Mouse (Mus musculus): ENCODE data around the gene Hbq1a. TPM values are rescaled to one million over a fixed set of nuclear protein-coding genes. Genes with fewer than 3 reads are reported as not detected.
A peak's percentile ranks its signal among the peaks of the same experiment; 100 is the strongest.
"Not testable (repeated sequence)": the region's sequence is repeated elsewhere in the genome, so short reads cannot be mapped to it uniquely, and the experiment has no call there.

Gene Hbq1a
- polyA plus RNA-seq, 1 experiment, result not detected

DNA sequence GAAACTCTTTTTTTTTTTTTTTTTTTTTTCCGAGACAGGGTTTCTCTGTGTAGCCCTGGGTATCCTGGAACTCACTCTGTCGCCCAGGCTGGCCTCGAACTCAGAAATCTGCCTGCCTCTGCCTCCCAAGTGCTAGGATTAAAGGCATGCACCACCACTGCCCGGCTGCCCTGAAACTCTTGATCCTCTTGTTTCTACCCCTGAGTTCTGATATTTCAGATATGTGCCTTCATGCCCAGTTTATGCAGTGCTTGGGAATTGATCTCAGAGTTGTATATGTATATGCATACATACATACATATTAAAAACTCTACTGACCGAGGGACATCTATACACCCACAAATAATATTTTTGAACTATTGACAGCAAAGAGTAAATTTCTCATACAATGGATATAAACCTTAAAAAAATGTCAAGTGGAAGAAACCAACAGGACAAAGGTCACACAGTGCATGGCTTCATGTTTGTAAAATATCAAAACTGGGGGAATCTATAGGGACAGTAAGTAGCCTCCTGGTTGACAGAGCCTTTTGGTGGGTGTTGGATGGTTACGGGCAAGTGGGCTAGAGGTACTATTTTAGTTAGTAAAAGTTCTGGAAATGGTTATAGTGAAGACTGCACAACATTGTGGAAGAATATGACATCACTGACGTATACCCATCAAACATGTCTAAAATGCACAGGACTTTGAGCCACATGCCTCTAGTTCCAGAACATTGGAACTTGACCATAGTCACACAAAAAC, 14.7 kb upstream of the Hbq1a start:
- H3K4me3 ChIP-seq (replicated peaks), result no peak overlapping the region
- H3K27me3 ChIP-seq (replicated peaks), result peaks cover 43% of the 10 kb centered on the region
- H3K9me3 ChIP-seq, result no peaks in the 10 kb centered on the region
- no peak for TF ChIP-seq GATA1 (IDR thresholded peaks at IDR 0.05; ENCODE audit: borderline replicate concordance, low read length)
- no peak for TF ChIP-seq FLI1 (IDR thresholded peaks at IDR 0.05; ENCODE audit: low read length)
- H3K36me3 ChIP-seq (replicated peaks; ENCODE audit: low read length), result no peaks in the 10 kb centered on the region
- peaks cover 19% of the 10 kb centered on the region for H3K4me1 ChIP-seq

DNA sequence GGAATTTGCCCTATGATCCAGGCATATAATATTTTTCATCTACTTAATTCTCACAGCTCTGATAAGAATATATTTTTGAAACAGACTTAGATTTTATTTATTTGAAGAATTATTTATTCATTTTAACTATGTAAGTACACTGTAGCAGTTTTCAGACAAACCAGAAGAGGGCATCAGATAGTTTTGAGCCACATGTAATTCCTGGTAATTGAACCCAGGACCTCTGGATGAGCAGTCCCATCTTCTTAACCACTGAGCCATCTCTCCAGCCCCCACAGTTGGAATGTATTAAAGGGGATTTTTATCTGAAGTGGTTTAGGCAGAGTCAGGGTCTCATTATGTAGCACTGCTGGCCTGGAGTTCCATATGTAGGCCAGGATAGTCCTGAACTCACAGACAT, 14.0 kb upstream of the Hbq1a start:
- Histone ChIP-seq H3K27me3 (replicated peaks) (peaks cover 38% of the 10 kb centered on the region), H3K4me1 (peaks cover 19% of the 10 kb centered on the region)
- H3K36me3 ChIP-seq (replicated peaks; ENCODE audit: low read length); H3K4me3 ChIP-seq (replicated peaks); H3K9me3 ChIP-seq: not testable (repeated sequence)

- Histone ChIP-seq H3K27me3 (replicated peaks) (peaks cover 33% of the 10 kb centered on the region), H3K4me3 (replicated peaks) (peak within 1 kb of the TSS; percentile 87), H3K4me1 (peaks cover 19% of the 10 kb centered on the region)
- H3K36me3 ChIP-seq (replicated peaks; ENCODE audit: low read length); H3K9me3 ChIP-seq: not testable (repeated sequence)
Measured at GRCm38 (mm10) chr11:32286695-32287492, 13.0 kb upstream of the Hbq1a start, which contains the start of gene Hbq1b. Gene Hbq1b (plus strand): TSS chr11:32286965.

- no peaks in the 10 kb centered on the region for H3K9me3 ChIP-seq
- peaks cover 35% of the 10 kb centered on the region for H3K27me3 ChIP-seq (replicated peaks)
- peak overlapping the region; percentile 85 for H3K4me3 ChIP-seq (replicated peaks)
- H3K4me1 ChIP-seq, result peaks cover 23% of the 10 kb centered on the region
- H3K36me3 ChIP-seq (replicated peaks; ENCODE audit: low read length), result no peaks in the 10 kb centered on the region
- no peak for TF ChIP-seq GATA1 (IDR thresholded peaks at IDR 0.05; ENCODE audit: borderline replicate concordance, low read length)
- TF ChIP-seq FLI1 (IDR thresholded peaks at IDR 0.05; ENCODE audit: low read length), result no peak
Measured at GRCm38 (mm10) chr11:32287493-32287825, 12.4 kb upstream of the Hbq1a start.

DNA sequence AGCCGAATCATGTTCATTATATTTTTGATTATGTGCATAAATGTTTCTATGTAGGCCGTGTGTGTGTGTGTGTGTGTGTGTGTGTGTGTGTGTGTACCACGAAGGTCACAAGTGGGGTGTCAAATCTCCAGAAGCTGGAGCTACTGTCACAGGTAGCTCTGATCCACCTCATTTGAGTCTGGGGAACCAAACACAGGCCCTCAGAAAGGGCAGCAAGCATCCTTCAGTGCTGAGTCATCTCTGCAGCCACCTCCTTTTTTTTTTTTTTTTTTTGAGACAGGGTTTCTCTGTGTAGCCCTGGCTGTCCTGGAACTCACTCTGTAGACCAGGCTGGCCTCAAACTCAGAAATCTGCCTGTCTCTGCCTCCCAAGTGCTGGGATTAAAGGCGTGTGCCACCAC, 7.0 kb upstream of the Hbq1a start:
- Histone ChIP-seq H3K27me3 (replicated peaks) (peaks cover 41% of the 10 kb centered on the region), H3K4me1 (peaks cover 24% of the 10 kb centered on the region)
- not testable (repeated sequence) for H3K9me3 ChIP-seq; H3K36me3 ChIP-seq (replicated peaks; ENCODE audit: low read length); H3K4me3 ChIP-seq (replicated peaks)

DNA sequence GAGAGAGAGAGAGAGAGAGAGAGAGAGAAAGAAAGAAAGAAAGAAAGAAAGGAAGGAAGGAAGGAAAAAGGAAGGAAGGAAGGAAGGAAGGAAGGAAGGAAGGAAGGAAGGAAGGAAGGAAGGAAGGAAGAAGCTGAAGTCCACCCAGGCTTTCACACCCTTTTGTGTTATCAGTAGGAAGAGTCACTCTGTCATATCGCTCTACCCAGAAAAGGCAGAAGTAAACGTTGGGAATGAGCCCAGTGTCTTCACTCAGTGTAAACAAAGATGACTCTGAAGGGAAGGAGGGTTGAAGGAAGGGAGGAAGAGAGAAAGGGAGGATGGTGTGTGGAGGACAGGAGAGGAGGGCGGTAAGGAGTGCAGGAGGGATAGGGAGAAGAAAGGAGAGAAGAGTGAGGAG, 6.4 kb upstream of the Hbq1a start:
- Histone ChIP-seq H3K27me3 (replicated peaks) (peaks cover 37% of the 10 kb centered on the region), H3K4me1 (peaks cover 23% of the 10 kb centered on the region)
- not testable (repeated sequence) for H3K4me3 ChIP-seq (replicated peaks); H3K9me3 ChIP-seq; H3K36me3 ChIP-seq (replicated peaks; ENCODE audit: low read length)

DNA sequence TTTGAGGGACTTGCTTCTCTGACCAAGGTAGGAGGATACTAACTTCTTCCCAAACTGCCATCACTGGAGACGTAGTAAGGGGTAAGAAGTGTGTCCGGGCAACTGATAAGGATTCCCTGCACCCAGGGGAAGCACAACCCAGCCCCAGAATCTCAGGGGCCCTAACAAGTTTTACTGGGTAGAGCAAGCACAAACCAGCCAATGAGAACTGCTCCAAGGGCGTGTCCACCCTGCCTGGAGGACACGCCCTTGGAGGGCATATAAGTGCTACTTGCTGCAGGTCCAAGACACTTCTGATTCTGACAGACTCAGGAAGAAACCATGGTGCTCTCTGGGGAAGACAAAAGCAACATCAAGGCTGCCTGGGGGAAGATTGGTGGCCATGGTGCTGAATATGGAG, 3.7 kb upstream of the Hbq1a start, which contains the start of gene Hba-a2:
Gene Hba-a2 (plus strand): TSS at position 287 of the 400 bp plus-strand sequence.
- H3K27me3 ChIP-seq (replicated peaks), result peaks cover 31% of the 10 kb centered on the region
- H3K36me3 ChIP-seq (replicated peaks; ENCODE audit: low read length); H3K4me3 ChIP-seq (replicated peaks); H3K9me3 ChIP-seq: not testable (repeated sequence)
- H3K4me1 ChIP-seq, result peaks cover 19% of the 10 kb centered on the region

DNA sequence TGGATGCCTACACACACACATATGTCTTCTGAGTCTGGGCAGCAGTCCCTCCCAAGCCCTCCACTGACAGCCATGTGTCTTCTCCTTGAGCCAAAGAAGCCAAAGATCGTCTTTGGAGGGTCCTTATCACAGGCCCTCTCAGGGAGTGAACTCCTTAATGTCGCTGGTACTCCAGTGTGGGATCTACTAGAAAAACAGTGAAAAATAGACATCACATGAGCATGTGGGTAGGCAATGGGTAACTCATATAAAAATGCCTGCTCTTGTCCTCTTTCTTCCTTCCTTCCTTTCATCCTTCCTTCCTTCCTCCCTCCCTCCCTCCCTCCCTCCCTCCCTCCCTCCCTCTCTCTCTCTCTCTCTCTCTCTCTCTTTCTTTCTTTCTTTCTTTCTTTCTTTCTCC, 2.5 kb upstream of the Hbq1a start:
- not testable (repeated sequence) for H3K4me3 ChIP-seq (replicated peaks); H3K9me3 ChIP-seq; H3K36me3 ChIP-seq (replicated peaks; ENCODE audit: low read length)
- H3K27me3 ChIP-seq (replicated peaks), result peaks cover 37% of the 10 kb centered on the region
- peaks cover 15% of the 10 kb centered on the region for H3K4me1 ChIP-seq

DNA sequence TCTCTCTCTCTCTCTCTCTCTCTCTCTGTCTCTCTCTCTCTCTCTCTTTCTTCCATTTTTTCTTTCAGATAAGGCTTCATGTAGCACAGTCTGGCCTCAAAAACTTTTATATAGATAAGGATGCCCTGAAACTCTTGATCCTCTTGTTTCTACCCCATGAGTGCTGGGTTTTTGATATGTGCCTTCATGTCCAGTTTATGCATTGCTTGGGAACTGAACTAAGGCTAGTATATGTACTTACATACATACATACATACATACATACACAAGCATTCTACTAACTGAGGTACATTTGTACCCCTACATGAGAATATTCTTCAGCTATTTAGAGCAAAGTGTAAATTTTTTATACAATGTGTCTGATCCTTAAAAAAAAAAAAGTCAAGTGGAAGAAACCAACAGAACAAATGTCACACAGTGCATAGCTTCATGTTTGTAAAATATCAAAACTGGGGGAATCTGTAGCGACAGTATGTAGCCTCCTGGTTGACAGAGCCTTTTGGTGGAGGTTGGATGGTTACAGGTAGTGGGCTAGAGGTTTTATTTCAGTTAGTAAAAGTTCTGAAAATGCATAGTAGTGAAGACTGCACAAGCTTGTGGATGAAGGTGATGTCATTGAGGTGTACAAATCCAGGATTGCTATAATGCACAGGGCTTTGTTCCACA, 1.9 kb upstream of the Hbq1a start:
- peaks cover 39% of the 10 kb centered on the region for H3K27me3 ChIP-seq (replicated peaks)
- peaks cover 12% of the 10 kb centered on the region for H3K4me1 ChIP-seq
- H3K36me3 ChIP-seq (replicated peaks; ENCODE audit: low read length), result no peaks in the 10 kb centered on the region
- no peak overlapping the region for H3K4me3 ChIP-seq (replicated peaks)
- TF ChIP-seq FLI1 (IDR thresholded peaks at IDR 0.05; ENCODE audit: low read length) (no peak), GATA1 (IDR thresholded peaks at IDR 0.05; ENCODE audit: borderline replicate concordance, low read length) (no peak)
- no peaks in the 10 kb centered on the region for H3K9me3 ChIP-seq

DNA sequence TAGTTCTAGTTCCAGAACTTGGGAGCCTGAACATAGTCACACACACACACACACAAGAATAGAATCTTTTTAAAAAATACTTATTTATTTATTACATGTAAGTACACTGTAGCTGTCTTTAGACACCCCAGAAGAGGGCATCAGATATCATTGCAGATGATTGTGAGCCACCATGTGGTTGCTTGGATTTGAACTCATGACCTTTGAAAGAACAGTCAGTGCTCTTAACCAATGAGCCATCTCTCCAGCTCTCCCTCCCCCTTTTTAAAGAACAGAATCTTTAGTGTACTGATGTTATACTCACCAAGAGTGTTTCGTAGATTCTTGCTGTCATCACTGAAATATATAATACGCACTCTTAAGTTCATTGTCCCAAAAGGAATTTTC, 1.3 kb upstream of the Hbq1a start:
- Histone ChIP-seq H3K36me3 (replicated peaks; ENCODE audit: low read length) (no peaks in the 10 kb centered on the region), H3K27me3 (replicated peaks) (peaks cover 43% of the 10 kb centered on the region), H3K4me3 (replicated peaks) (no peak overlapping the region), H3K9me3 (no peaks in the 10 kb centered on the region), H3K4me1 (peaks cover 16% of the 10 kb centered on the region)
- no peak for TF ChIP-seq GATA1 (IDR thresholded peaks at IDR 0.05; ENCODE audit: borderline replicate concordance, low read length)
- TF ChIP-seq FLI1 (IDR thresholded peaks at IDR 0.05; ENCODE audit: low read length), result no peak
